Mouse (Mus musculus) testis, adult 2 months (tissue): ENCODE results near the gene Mpped2. TPM values are rescaled to one million over a fixed set of nuclear protein-coding genes. Genes with fewer than 3 reads are reported as not detected.
A peak's percentile ranks its signal among the peaks of the same experiment; 100 is the strongest.

Experiments
- H3K27ac ChIP-seq: fragments of 200-500 bp; 2 replicates; pipeline ENCODE4 v1.5.1; 2012; ENCODE audit warnings: low read depth, low read length; ENCODE audit not compliant: control insufficient read depth, insufficient read depth
- H3K27me3 ChIP-seq: fragments of 200-500 bp; 2 replicates; pipeline ENCODE4 v1.6.1; 2012; ENCODE audit warnings: mild to moderate bottlenecking, low read length, moderate library complexity; ENCODE audit not compliant: control insufficient read depth, insufficient read depth
- H3K36me3 ChIP-seq: fragments of 200-500 bp; 2 replicates; pipeline ENCODE4 v1.6.1; 2012; ENCODE audit warnings: mild to moderate bottlenecking, low read length; ENCODE audit not compliant: control insufficient read depth, insufficient read depth
- H3K4me1 ChIP-seq: fragments of 200-500 bp; 2 replicates; pipeline ENCODE4 v1.6.1; 2012; ENCODE audit warnings: low read length; ENCODE audit not compliant: control insufficient read depth, insufficient read depth
- H3K4me3 ChIP-seq: fragments of 200-500 bp; 2 replicates; pipeline ENCODE4 v1.5.1; 2012; ENCODE audit warnings: low read depth, mild to moderate bottlenecking, low read length, moderate library complexity, mixed read lengths; ENCODE audit not compliant: control insufficient read depth
- CTCF ChIP-seq: fragments of 200-500 bp; IDR thresholded peaks from 2 replicates; pipeline ENCODE4 v1.5.1; 2012; ENCODE audit warnings: low read depth, mild to moderate bottlenecking, inconsistent platforms, low read length, moderate library complexity; ENCODE audit not compliant: control insufficient read depth, insufficient read depth, insufficient replicate concordance
- POLR2A ChIP-seq: fragments of 200-500 bp; IDR thresholded peaks from 2 replicates; pipeline ENCODE4 v1.6.1; 2012; ENCODE audit warnings: low read depth, mild to moderate bottlenecking, inconsistent platforms, low read length, moderate library complexity; ENCODE audit not compliant: control insufficient read depth
- polyA plus RNA-seq: library from polyadenylated mRNA; depleted of rRNA; stranded (reverse); fragments of >200 nt; gene quantifications from 2 replicates; pipeline ENCODE4 v1.2.3, GENCODE M21; 2012

The Mpped2 gene
- polyA plus RNA-seq, 1 experiment = 0.88 TPM

DNA sequence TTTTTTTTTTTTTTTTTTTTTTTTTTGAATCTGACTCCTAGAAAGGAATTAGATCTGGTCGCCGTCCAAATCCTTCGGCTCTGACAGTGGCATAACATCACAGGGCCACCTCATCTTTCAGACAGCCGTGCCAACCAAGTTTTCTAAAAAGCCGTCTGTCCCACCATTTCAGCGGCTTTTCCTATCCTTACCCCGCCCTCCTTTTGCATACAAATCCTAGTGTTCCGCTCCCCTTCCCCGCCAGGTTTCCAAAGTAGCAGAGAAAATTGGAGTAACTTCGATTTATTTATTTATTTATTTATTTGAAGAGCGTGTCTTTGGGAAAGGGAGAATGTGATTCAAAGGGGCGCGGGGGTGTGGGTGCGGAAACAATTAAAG is 675 bp upstream of the Mpped2 start:
- H3K27ac ChIP-seq = no peak overlapping the region
- TF ChIP-seq CTCF (no peak), POLR2A (no peak)
- peaks cover 14% of the 10 kb centered on the region for H3K4me1 ChIP-seq
- H3K4me3 ChIP-seq = no peak overlapping the region
- peaks cover 3% of the 10 kb centered on the region; the same call in 1 of the 2 replicates for H3K27me3 ChIP-seq
- H3K36me3 ChIP-seq = no peaks in the 10 kb centered on the region

DNA sequence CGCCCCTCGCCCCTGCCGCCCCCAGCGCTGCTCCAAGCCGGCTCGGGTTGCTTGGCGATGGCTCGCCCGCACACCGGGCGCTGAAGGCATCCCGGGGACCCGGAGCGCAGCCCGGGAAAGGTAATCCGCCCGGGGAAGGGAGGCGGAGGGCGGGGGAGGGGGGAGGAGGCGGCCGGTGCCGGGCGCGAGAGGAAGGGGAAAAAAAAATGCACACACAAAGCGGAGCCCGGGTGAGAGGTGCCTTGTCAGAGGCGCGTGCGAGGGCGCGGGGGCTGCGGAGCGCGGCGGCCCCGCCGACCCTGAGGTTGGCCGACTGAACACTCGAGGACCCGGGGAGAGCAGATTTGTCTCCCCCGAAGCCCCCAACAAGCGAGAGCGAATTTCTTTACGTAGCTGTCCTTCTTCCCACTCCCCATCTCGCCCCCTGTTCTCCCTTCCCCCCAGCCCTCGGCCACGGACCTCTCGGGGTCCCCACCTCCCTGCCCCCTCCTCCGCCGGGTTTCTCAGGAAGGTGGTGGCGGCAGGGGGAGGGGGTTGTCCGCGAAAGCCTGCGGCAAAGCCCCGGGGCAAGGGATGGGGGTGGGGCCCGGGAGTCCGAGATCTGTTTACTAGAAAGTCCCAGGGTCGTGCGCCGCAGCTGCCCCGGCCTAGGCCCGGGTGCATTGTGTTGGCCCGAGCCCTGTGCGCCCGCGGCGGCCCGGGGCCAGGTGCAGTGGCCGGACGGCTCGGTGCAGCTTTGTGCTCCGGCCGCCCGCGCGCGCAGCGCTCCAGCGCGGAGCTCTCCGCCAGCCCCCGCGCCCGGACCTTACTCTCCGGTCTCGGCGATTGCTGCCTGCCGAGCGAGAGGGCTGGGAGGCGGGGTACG is 865 bp downstream of the Mpped2 start:
- peaks cover 3% of the 10 kb centered on the region; the same call in 1 of the 2 replicates for H3K27me3 ChIP-seq
- H3K4me3 ChIP-seq = peak overlapping the region; percentile 84
- TF ChIP-seq CTCF (no peak), POLR2A (no peak)
- H3K36me3 ChIP-seq = no peaks in the 10 kb centered on the region
- H3K27ac ChIP-seq = no peak overlapping the region
- peaks cover 14% of the 10 kb centered on the region for H3K4me1 ChIP-seq

- H3K36me3 ChIP-seq = no peaks in the 10 kb centered on the region
- TF ChIP-seq CTCF = no peak
- TF ChIP-seq POLR2A = no peak
- H3K4me1 ChIP-seq = peaks cover 14% of the 10 kb centered on the region
- H3K27me3 ChIP-seq = peaks cover 3% of the 10 kb centered on the region; the same call in 1 of the 2 replicates
- no peak overlapping the region for H3K27ac ChIP-seq
- H3K4me3 ChIP-seq = peak overlapping the region; percentile 75
Measured at GRCm38 (mm10) chr2:106694567-106694885, 1.5 kb downstream of the Mpped2 start.

- TF ChIP-seq POLR2A = no peak
- TF ChIP-seq CTCF = no peak
- Histone ChIP-seq H3K36me3 (no peaks in the 10 kb centered on the region), H3K27me3 (peaks cover 3% of the 10 kb centered on the region; the same call in 1 of the 2 replicates), H3K4me1 (peaks cover 14% of the 10 kb centered on the region), H3K4me3 (peak overlapping the region; percentile 69), H3K27ac (no peak overlapping the region)
Measured at GRCm38 (mm10) chr2:106694886-106695733, 2.0 kb downstream of the Mpped2 start.

DNA sequence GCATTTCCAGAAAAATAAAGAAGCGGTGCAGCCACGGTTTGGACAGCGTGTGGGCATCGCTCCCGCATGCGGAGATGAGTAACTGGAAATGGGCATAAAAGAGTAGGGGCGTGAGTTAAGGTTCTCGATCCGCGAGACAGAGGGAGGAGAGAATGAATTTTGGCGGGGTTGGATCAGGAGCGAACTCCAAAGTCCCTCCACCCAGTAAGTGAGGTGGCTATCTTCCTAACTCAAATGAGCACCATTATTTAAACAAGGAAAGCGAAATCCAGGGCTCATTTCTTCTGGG is 2.6 kb downstream of the Mpped2 start:
- Histone ChIP-seq H3K4me1 (peaks cover 14% of the 10 kb centered on the region), H3K36me3 (no peaks in the 10 kb centered on the region), H3K27me3 (peaks cover 3% of the 10 kb centered on the region; the same call in 1 of the 2 replicates), H3K27ac (no peak overlapping the region), H3K4me3 (peak overlapping the region; percentile 69)
- no peak for TF ChIP-seq POLR2A
- TF ChIP-seq CTCF = no peak

- Histone ChIP-seq H3K36me3 (no peaks in the 10 kb centered on the region), H3K27ac (no peak overlapping the region), H3K27me3 (peaks cover 3% of the 10 kb centered on the region; the same call in 1 of the 2 replicates), H3K4me1 (peaks cover 14% of the 10 kb centered on the region), H3K4me3 (no peak overlapping the region)
- no peak for TF ChIP-seq CTCF
- no peak for TF ChIP-seq POLR2A
Measured at GRCm38 (mm10) chr2:106696372-106696771, 3.3 kb downstream of the Mpped2 start.

DNA sequence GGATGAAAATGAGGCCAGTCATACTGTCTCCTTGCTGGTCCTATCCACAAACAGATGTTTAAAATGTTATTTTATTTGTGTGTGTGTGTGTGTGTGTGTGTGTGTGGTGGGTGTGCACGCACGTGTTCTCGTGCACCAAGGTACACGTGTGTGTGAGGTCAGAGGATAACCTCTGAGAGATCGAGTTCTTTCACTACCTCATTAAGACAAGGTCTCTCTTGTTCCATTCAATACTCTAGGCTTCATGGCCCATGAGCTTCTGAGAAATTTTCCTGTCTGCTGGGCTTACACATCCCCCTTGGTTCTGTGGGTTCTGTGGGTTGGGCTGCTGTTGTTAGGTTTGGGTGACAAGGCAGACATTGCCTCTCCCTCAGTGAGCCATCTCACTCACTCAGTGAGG is 12.6 kb downstream of the Mpped2 start:
- Histone ChIP-seq H3K27ac (no peak overlapping the region), H3K27me3 (no peaks in the 10 kb centered on the region), H3K36me3 (no peaks in the 10 kb centered on the region), H3K4me3 (no peak overlapping the region), H3K4me1 (no peaks in the 10 kb centered on the region)
- TF ChIP-seq POLR2A = no peak
- TF ChIP-seq CTCF = no peak
